Mouse (Mus musculus): ENCODE measurements at regions not wholly inside any gene's neighbourhood (a gene's known extent, or its start where the extent isn't known, plus 50 kb on each side); places are given as distances from the start of the nearest gene placed in this dataset.

DNA sequence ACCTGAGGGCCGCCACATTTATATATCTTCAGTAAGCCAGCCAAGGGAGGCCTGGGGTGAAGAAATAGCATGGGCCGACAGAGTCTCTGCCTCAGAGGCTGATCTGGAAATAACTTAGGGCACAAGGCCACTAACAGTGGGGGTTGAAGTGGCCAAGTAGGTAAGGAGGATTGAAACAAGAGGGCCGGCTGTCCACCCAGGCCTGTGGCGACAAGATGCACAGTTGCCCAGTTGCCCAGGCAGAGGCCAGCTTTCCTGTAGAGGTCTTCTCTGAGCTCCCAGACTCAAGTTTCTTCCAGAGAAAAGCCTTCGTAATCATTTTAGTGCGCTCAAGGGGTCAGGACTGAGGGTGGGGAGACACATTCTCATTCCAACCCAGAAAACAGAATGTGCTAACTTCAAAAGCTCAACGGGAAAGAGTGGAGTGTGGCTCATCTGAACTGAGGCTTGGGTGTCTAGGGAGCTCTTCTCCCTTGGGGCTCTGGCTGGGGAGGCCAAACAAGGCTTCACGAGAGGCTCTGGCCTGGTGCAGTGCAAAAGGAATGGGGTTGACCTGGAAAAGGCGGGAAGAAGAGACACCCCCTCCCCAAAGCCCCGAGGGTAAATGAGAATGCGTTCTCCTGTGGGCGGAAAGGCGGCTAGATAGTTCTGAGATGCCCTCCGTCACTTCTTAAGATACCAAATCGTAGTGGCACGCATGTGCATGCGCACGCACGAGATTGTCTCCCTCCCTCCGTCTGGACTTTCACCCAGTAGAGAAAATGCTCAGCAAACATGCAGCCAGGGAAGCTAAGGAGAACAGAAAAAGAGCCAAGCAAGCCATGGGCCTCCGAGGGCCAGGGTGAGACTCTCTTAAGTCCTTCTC, 112.7 kb upstream of the Lemd2 start:
- TF ChIP-seq CTCF (conservative IDR thresholded peaks at IDR 0.05; ENCODE audit: insufficient read depth, insufficient read length, low read depth, low read length): no peak
- no peak for TF ChIP-seq POLR2A (IDR thresholded peaks at IDR 0.05; ENCODE audit: low read depth, low read length)

All from kidney, adult 2 months (tissue).